Mouse (Mus musculus): ENCODE data around the gene Atp5j. TPM values are rescaled to one million over a fixed set of nuclear protein-coding genes. Genes with fewer than 3 reads are reported as not detected.

The Atp5j gene
- total RNA-seq, 2 experiments from 2014 or later = 331 to 461 TPM

GRCm38 (mm10) chr16:84810254-84810653 lies 25.2 kb downstream of the Atp5j start:
- ATAC-seq (replicated peaks; ENCODE audit: poor library complexity) = no peak

GRCm38 (mm10) chr16:84807874-84808273 lies 27.6 kb downstream of the Atp5j start:
- no peak for ATAC-seq (replicated peaks; ENCODE audit: poor library complexity)

- ATAC-seq (replicated peaks; ENCODE audit: poor library complexity) = no peak
Observed at GRCm38 (mm10) chr16:84806175-84806574, 29.2 kb downstream of the Atp5j start.

- no peak for ATAC-seq (replicated peaks; ENCODE audit: poor library complexity)
Observed at GRCm38 (mm10) chr16:84804866-84805265, 30.6 kb downstream of the Atp5j start.

- peak; percentile 90 for ATAC-seq (replicated peaks; ENCODE audit: poor library complexity)
Observed at GRCm38 (mm10) chr16:84802217-84802616, 33.2 kb downstream of the Atp5j start.

- no peak for ATAC-seq (replicated peaks; ENCODE audit: poor library complexity)
Observed at GRCm38 (mm10) chr16:84800038-84800437, 35.4 kb downstream of the Atp5j start.

- no peak for ATAC-seq (replicated peaks; ENCODE audit: poor library complexity)
Observed at GRCm38 (mm10) chr16:84796678-84797077, 38.7 kb downstream of the Atp5j start.

GRCm38 (mm10) chr16:84795337-84795736 lies 40.1 kb downstream of the Atp5j start:
- ATAC-seq (replicated peaks; ENCODE audit: poor library complexity) = peak; percentile 37; the same call in 1 of the 2 replicates

GRCm38 (mm10) chr16:84793401-84793800 lies 42.0 kb downstream of the Atp5j start:
- ATAC-seq (replicated peaks; ENCODE audit: poor library complexity) = no peak

- no peak for ATAC-seq (replicated peaks; ENCODE audit: poor library complexity)
Observed at GRCm38 (mm10) chr16:84790595-84791165, 44.7 kb downstream of the Atp5j start.

GRCm38 (mm10) chr16:84784966-84785365 lies 50.5 kb downstream of the Atp5j start:
- ATAC-seq (replicated peaks; ENCODE audit: poor library complexity) = no peak

GRCm38 (mm10) chr16:84783279-84783678 lies 52.1 kb downstream of the Atp5j start:
- ATAC-seq (replicated peaks; ENCODE audit: poor library complexity) = peak; percentile 48

GRCm38 (mm10) chr16:84779718-84780117 lies 55.7 kb downstream of the Atp5j start:
- ATAC-seq (replicated peaks; ENCODE audit: poor library complexity) = no peak

GRCm38 (mm10) chr16:84778861-84779630 lies 56.4 kb downstream of the Atp5j start:
- ATAC-seq (replicated peaks; ENCODE audit: poor library complexity) = no peak

GRCm38 (mm10) chr16:84778431-84778830 lies 57.0 kb downstream of the Atp5j start:
- ATAC-seq (replicated peaks; ENCODE audit: poor library complexity) = no peak

Other genes with a start within 250 kb of the Atp5j start
- 44.2 and 44.9 TPM in 2 replicates for gene Mrpl39, start 99.9 kb downstream of the Atp5j start, total RNA-seq (2015)
- 59.1 and 64.1 TPM in 2 replicates for gene Mrpl39, start 99.9 kb downstream of the Atp5j start, total RNA-seq (2017)
- gene Jam2, start 61.5 kb downstream of the Atp5j start, total RNA-seq (2015) = 0.17 TPM in 1 of 2 replicates, not detected in the other
- 0.88 TPM in 1 of 2 replicates, not detected in the other for gene Jam2, start 61.5 kb downstream of the Atp5j start, total RNA-seq (2017)
- 63.9 and 78.2 TPM in 2 replicates for gene Gabpa, start 700 bp downstream of the Atp5j start, total RNA-seq (2015)
- gene Gabpa, start 700 bp downstream of the Atp5j start, total RNA-seq (2017) = 65.1 and 81.3 TPM in 2 replicates